Mouse (Mus musculus): Measurements from ENCODE around the gene Lingo2. TPM values are rescaled to one million over a fixed set of nuclear protein-coding genes. Genes with fewer than 3 reads are reported as not detected.
"Not testable (repeated sequence)": the region's sequence is repeated elsewhere in the genome, so short reads cannot be mapped to it uniquely, and the experiment has no call there.

Gene Lingo2
- polyA plus RNA-seq, 1 experiment from 2014 or later = 40.5 TPM

- Histone ChIP-seq H3K27me3 (no peaks in the 10 kb centered on the region), H3K36me3 (no peaks in the 10 kb centered on the region), H3K4me1 (replicated peaks) (no peaks in the 10 kb centered on the region), H3K4me3 (no peak overlapping the region), H3K9me3 (no peaks in the 10 kb centered on the region), H3K4me2 (no peak overlapping the region), H3K9ac (no peak overlapping the region), H3K27ac (no peak overlapping the region)
- WGBS = 84% methylated on average over 7 of the region's 7 CpGs
- ATAC-seq (ENCODE audit: low FRiP score) = no peak
These were observed 1180.7 kb downstream of the Lingo2 start for GRCm38 (mm10) chr4:35770810-35771209.

- 85% methylated on average over 6 of the region's 6 CpGs for WGBS
- H3K4me3 ChIP-seq = no peak overlapping the region
- no peaks in the 10 kb centered on the region for H3K4me1 ChIP-seq (replicated peaks)
- H3K9me3 ChIP-seq = no peaks in the 10 kb centered on the region
- no peaks in the 10 kb centered on the region for H3K36me3 ChIP-seq
- H3K27ac ChIP-seq = no peak overlapping the region
- no peak overlapping the region for H3K4me2 ChIP-seq
- no peak for ATAC-seq (ENCODE audit: low FRiP score)
- H3K27me3 ChIP-seq = no peaks in the 10 kb centered on the region
- no peak overlapping the region for H3K9ac ChIP-seq
These were observed 1184.6 kb downstream of the Lingo2 start for GRCm38 (mm10) chr4:35766905-35767304.

DNA sequence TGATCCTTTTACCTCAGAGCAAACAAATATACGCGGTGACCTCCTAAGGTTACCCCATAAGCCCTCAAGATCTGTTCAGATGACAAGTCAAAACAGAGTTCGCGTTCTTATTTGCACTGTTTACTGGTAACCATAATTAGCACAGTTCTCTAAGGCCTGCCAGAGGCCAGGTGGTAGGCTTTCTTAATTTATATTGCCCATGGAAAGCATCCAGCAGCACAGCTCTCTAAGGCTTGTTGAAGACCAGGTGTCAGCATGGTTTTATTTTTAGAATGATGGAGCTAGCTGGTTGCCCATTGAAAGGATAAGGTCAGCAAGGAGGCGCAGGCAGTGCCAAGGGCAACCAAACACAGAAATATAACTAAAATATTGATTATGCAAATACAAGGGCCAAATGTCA, 1190.4 kb downstream of the Lingo2 start:
- Histone ChIP-seq H3K9me3 (no peaks in the 10 kb centered on the region), H3K27ac (no peak overlapping the region), H3K27me3 (no peaks in the 10 kb centered on the region), H3K4me1 (replicated peaks) (no peaks in the 10 kb centered on the region), H3K9ac (no peak overlapping the region), H3K4me2 (no peak overlapping the region), H3K4me3 (no peak overlapping the region), H3K36me3 (no peaks in the 10 kb centered on the region)
- no peak for ATAC-seq (ENCODE audit: low FRiP score)
- 84% methylated on average over 5 of the region's 5 CpGs for WGBS

GRCm38 (mm10) chr4:35752121-35752860, 1199.3 kb downstream of the Lingo2 start:
- H3K36me3 ChIP-seq = no peaks in the 10 kb centered on the region
- no peaks in the 10 kb centered on the region for H3K4me1 ChIP-seq (replicated peaks)
- H3K9me3 ChIP-seq = no peaks in the 10 kb centered on the region
- ATAC-seq (ENCODE audit: low FRiP score) = no peak
- 84% methylated on average over 6 of the region's 6 CpGs for WGBS
- H3K4me2 ChIP-seq = no peak overlapping the region
- H3K9ac ChIP-seq = no peak overlapping the region
- H3K27ac ChIP-seq = no peak overlapping the region
- no peak overlapping the region for H3K4me3 ChIP-seq
- H3K27me3 ChIP-seq = no peaks in the 10 kb centered on the region

GRCm38 (mm10) chr4:35746693-35747092, 1204.9 kb downstream of the Lingo2 start:
- H3K36me3 ChIP-seq = no peaks in the 10 kb centered on the region
- 63% methylated on average over 6 of the region's 6 CpGs for WGBS
- ATAC-seq (ENCODE audit: low FRiP score) = no peak

GRCm38 (mm10) chr4:35724774-35725173, 1226.8 kb downstream of the Lingo2 start:
- Histone ChIP-seq H3K9me3 (peaks cover 8% of the 10 kb centered on the region), H3K27ac (no peak overlapping the region), H3K36me3 (peaks cover 4% of the 10 kb centered on the region; the same call in 1 of the 2 replicates), H3K4me1 (replicated peaks) (no peaks in the 10 kb centered on the region), H3K4me3 (no peak overlapping the region), H3K27me3 (no peaks in the 10 kb centered on the region), H3K9ac (no peak overlapping the region), H3K4me2 (no peak overlapping the region)
- 69% methylated on average over 1 of the region's 1 CpGs for WGBS
- no peak for ATAC-seq (ENCODE audit: low FRiP score)

More at GRCm38 (mm10) chr4:35746693-35747092, 1204.9 kb downstream of the Lingo2 start:
- no peak overlapping the region for H3K4me2 ChIP-seq
- no peak overlapping the region for H3K27ac ChIP-seq
- no peak overlapping the region for H3K4me3 ChIP-seq
- H3K9ac ChIP-seq = no peak overlapping the region
- H3K4me1 ChIP-seq (replicated peaks) = no peaks in the 10 kb centered on the region
- no peaks in the 10 kb centered on the region for H3K27me3 ChIP-seq
- no peaks in the 10 kb centered on the region for H3K9me3 ChIP-seq

GRCm38 (mm10) chr4:35704126-35704525, 1247.4 kb downstream of the Lingo2 start:
- 22% methylated on average over 2 of the region's 2 CpGs for WGBS
- no peak overlapping the region for H3K4me3 ChIP-seq
- H3K9ac ChIP-seq = no peak overlapping the region
- H3K36me3 ChIP-seq = peaks cover 8% of the 10 kb centered on the region
- ATAC-seq (ENCODE audit: low FRiP score) = no peak
- H3K9me3 ChIP-seq = no peaks in the 10 kb centered on the region
- H3K27me3 ChIP-seq = no peaks in the 10 kb centered on the region
- H3K27ac ChIP-seq = no peak overlapping the region
- 0 out of 2 replicates have a peak, but pooled peaks cover 4% of the 10 kb centered on the region for H3K4me1 ChIP-seq (replicated peaks)
- H3K4me2 ChIP-seq = no peak overlapping the region

GRCm38 (mm10) chr4:35702661-35703060, 1248.9 kb downstream of the Lingo2 start:
- H3K9me3 ChIP-seq = no peaks in the 10 kb centered on the region
- no peak for ATAC-seq (ENCODE audit: low FRiP score)

GRCm38 (mm10) chr4:35695137-35695522, 1256.4 kb downstream of the Lingo2 start:
- Histone ChIP-seq H3K9me3 (no peaks in the 10 kb centered on the region), H3K4me1 (replicated peaks) (no peaks in the 10 kb centered on the region; the same call in 1 of the 2 replicates), H3K9ac (no peak overlapping the region), H3K27me3 (no peaks in the 10 kb centered on the region), H3K36me3 (no peaks in the 10 kb centered on the region), H3K27ac (no peak overlapping the region), H3K4me2 (no peak overlapping the region), H3K4me3 (no peak overlapping the region)
- 80% methylated on average over 2 of the region's 2 CpGs for WGBS
- ATAC-seq (ENCODE audit: low FRiP score) = no peak

More at GRCm38 (mm10) chr4:35702661-35703060, 1248.9 kb downstream of the Lingo2 start:
- no peak overlapping the region for H3K27ac ChIP-seq
- H3K4me2 ChIP-seq = no peak overlapping the region
- H3K27me3 ChIP-seq = no peaks in the 10 kb centered on the region
- no peaks in the 10 kb centered on the region for H3K36me3 ChIP-seq
- H3K4me1 ChIP-seq (replicated peaks) = 0 out of 2 replicates have a peak, but pooled peaks cover 4% of the 10 kb centered on the region
- no peak overlapping the region for H3K9ac ChIP-seq
- no peak overlapping the region for H3K4me3 ChIP-seq
- WGBS = 40% methylated on average over 1 of the region's 1 CpGs

DNA sequence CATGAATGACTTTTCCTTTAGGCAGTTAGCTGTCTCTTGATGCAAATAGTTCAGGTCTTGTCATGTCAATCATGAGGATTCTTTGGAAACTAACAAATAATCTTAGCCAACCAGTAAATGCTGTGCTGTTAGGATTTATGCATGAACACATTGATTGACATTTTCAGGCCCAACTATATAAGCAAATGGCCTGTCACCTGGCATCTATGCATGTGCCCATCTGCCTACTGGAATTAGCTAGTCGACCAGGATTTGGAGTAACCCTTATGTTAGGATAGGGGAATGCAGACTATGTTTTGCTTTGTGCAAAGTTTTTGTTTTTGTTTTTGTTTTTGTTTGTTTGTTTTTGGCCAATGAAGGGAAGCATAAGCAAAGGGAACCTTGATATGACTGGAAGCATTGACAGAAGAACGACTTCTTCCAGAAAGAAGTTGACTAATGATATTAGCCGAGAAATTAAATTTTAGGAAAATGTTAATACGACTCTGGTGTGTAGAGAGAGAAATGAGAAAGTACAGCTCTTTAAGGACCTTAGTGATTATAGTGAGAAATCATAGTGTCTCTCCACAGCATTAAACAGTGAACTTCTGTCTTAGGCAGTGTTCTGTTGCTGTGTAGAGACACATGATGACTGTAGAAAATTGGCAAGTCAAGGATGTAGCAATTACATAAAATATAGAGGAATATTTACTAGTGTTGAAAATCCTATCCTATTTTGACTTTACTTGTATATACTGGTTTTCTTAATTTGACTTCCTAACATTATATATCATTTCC, 1257.0 kb downstream of the Lingo2 start:
- Histone ChIP-seq H3K36me3 (no peaks in the 10 kb centered on the region), H3K4me2 (no peak overlapping the region), H3K4me1 (replicated peaks) (no peaks in the 10 kb centered on the region; the same call in 1 of the 2 replicates), H3K27ac (no peak overlapping the region), H3K27me3 (no peaks in the 10 kb centered on the region), H3K9me3 (no peaks in the 10 kb centered on the region), H3K4me3 (no peak overlapping the region), H3K9ac (no peak overlapping the region)
- no peak for ATAC-seq (ENCODE audit: low FRiP score)
- WGBS = 91% methylated on average over 4 of the region's 4 CpGs

GRCm38 (mm10) chr4:35690521-35690920, 1261.0 kb downstream of the Lingo2 start:
- H3K9ac ChIP-seq = no peak overlapping the region
- whole genome bisulfite sequencing = 74% methylated on average over 5 of the region's 5 CpGs
- H3K4me1 ChIP-seq (replicated peaks) = peaks cover 3% of the 10 kb centered on the region; the same call in 1 of the 2 replicates
- no peaks in the 10 kb centered on the region for H3K9me3 ChIP-seq
- ATAC-seq (ENCODE audit: low FRiP score) = no peak
- H3K36me3 ChIP-seq = no peaks in the 10 kb centered on the region
- no peak overlapping the region for H3K4me3 ChIP-seq
- H3K27ac ChIP-seq = no peak overlapping the region
- no peak overlapping the region for H3K4me2 ChIP-seq
- no peaks in the 10 kb centered on the region for H3K27me3 ChIP-seq

DNA sequence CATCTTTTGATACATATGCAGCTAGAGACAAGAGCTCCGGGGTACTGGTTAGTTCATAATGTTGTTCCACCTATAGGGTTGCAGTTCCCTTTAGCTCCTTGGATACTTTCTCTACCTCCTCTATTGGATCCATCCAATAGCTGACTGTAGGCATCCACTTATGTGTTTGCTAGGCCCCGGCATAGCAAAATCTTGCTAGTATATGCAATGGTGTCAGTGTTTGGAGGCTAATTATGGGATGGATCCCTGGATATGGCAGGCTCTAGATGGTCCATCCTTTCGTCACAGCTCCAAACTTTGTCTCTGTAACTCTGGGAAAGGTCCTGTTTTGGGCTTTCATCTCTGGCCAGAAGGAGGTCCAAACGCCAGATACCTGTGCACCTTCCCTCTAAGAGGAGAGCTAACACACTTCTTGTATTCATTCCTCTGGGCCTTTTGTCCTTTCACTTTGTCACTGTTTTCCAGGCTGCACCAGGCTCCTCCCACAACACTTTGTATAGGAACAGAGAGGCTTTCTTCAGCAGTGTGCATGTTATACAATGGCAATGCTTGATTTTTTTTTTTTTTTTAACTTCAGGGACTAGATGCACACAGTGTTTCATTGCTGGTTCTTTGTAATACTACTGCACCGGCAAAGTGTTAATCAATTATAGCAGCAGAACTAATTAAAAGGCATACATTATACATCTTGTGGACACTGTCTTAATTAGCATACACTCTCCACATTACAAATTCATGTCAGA, 1262.9 kb downstream of the Lingo2 start:
- H3K4me1 ChIP-seq (replicated peaks); H3K9me3 ChIP-seq; H3K4me3 ChIP-seq; H3K27me3 ChIP-seq; H3K27ac ChIP-seq; H3K4me2 ChIP-seq; H3K36me3 ChIP-seq; H3K9ac ChIP-seq: not testable (repeated sequence)
- peak; percentile 91 for ATAC-seq (ENCODE audit: low FRiP score)
- WGBS = 60% methylated on average over 5 of the region's 5 CpGs

Data from hindbrain, embryonic 13.5 days (tissue).